Comparison of ENCODE assay signal across 8 mouse cellular contexts in the genomic region with DNA sequence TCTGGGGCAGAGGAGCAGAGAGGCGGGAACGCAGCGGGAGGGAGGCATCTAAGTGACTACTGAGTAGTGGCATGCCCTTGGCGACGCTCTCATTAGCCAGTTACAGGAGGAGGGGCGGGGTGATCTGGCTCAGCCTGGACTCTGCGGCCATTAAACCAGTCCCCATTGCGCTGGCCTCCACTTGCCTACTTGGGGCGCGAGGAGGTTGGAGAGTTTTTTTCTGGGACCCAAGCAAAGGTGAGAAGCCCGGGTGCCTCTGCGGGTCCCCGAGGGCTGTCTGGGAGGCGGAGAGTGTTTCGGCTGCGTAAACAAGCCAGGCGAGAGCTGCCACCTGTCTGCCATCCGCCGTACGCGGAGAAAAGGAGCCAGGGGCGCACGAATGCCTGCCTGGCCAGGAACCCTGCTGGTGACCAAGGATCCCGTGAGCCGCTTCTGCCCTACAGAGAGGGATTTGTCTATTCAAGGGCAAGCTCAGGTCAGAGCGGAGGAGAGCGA. TPM values are rescaled to one million over a fixed set of nuclear protein-coding genes. Genes with fewer than 3 reads are reported as not detected.
DNase-seq lines count a peak whose midpoint lies in the region; ATAC-seq and TF ChIP-seq lines count a peak whose summit lies in the region.

TSS of gene Pla2g16 (plus strand) at position 132 of the 495 bp plus-strand sequence.

- TF ChIP-seq POLR2A in testis, adult 2 months (IDR thresholded peaks at IDR 0.05; ENCODE audit: control insufficient read depth, low read depth, low read length): peak; percentile 33; the same call in 1 of the 2 replicates

- DNase-seq in B cell, adult 2 months: peak; percentile 56 to 66
- peak; percentile 83 for DNase-seq in adrenal gland, postnatal 10 days
- peak; percentile 85 for DNase-seq in kidney, postnatal 0 days (ENCODE audit: low spot score)
- peak; percentile 67 for DNase-seq in neural tube, embryonic 11.5 days (ENCODE audit: low spot score)

- under 1% methylated on average over 27 of the region's 27 CpGs for WGBS in heart, embryonic 13.5 days
- 2% methylated on average over 27 of the region's 27 CpGs for WGBS in kidney, postnatal 0 days
- WGBS in liver, embryonic 15.5 days (ENCODE audit: insufficient replicate concordance): under 1% methylated on average over 27 of the region's 27 CpGs
- WGBS in neural tube, embryonic 11.5 days: 0% methylated on average over 27 of the region's 27 CpGs

- H3K4me1 ChIP-seq in erythroblast, embryonic 14.5 days (ENCODE audit: control insufficient read depth): peaks cover 72% of the 10 kb centered on the region
- H3K4me1 ChIP-seq in heart, embryonic 13.5 days: peaks cover 40% of the 10 kb centered on the region
- H3K4me1 ChIP-seq in kidney, postnatal 0 days (replicated peaks; ENCODE audit: insufficient read depth, low read length): peaks cover 5% of the 10 kb centered on the region; the same call in 1 of the 2 replicates
- peaks cover 44% of the 10 kb centered on the region for H3K4me1 ChIP-seq in liver, embryonic 15.5 days (replicated peaks)
- 0 out of 2 replicates have a peak, but pooled peaks cover 5% of the 10 kb centered on the region for H3K4me1 ChIP-seq in neural tube, embryonic 11.5 days (ENCODE audit: control insufficient read depth, insufficient read depth, low read length)
- no peaks in the 10 kb centered on the region; the same call in 1 of the 2 replicates for H3K4me1 ChIP-seq in testis, adult 2 months (ENCODE audit: control insufficient read depth, insufficient read depth, low read length)

- H3K4me2 ChIP-seq in heart, embryonic 13.5 days: peak within 1 kb of the TSS; percentile 80
- peak within 1 kb of the TSS; percentile 81 for H3K4me2 ChIP-seq in kidney, postnatal 0 days (ENCODE audit: low read length)
- peak within 1 kb of the TSS; percentile 84 for H3K4me2 ChIP-seq in liver, embryonic 15.5 days
- peak within 1 kb of the TSS; percentile 78 for H3K4me2 ChIP-seq in neural tube, embryonic 11.5 days (ENCODE audit: low read depth)

- H3K27ac ChIP-seq in heart, embryonic 13.5 days (replicated peaks): peak within 1 kb of the TSS; percentile 80
- H3K27ac ChIP-seq in kidney, postnatal 0 days: 0 out of 2 replicates have a peak within 1 kb of the TSS, but pooled peaks have one; percentile 19
- H3K27ac ChIP-seq in liver, embryonic 15.5 days (replicated peaks): peak within 1 kb of the TSS; percentile 80
- no peak within 1 kb of the TSS for H3K27ac ChIP-seq in neural tube, embryonic 11.5 days (ENCODE audit: low read depth, low read length)
- H3K27ac ChIP-seq in testis, adult 2 months (ENCODE audit: control insufficient read depth, insufficient read depth, low read depth, low read length): no peak within 1 kb of the TSS

- peak within 1 kb of the TSS; percentile 88 for H3K9ac ChIP-seq in heart, embryonic 13.5 days
- peak within 1 kb of the TSS; percentile 65 for H3K9ac ChIP-seq in kidney, postnatal 0 days (ENCODE audit: low read depth, low read length)
- peak within 1 kb of the TSS; percentile 82 for H3K9ac ChIP-seq in liver, embryonic 15.5 days
- H3K9ac ChIP-seq in neural tube, embryonic 11.5 days (ENCODE audit: low read length): peak within 1 kb of the TSS; percentile 29

- no peaks in the 10 kb centered on the region for H3K27me3 ChIP-seq in erythroblast, embryonic 14.5 days (ENCODE audit: control insufficient read depth)
- no peaks in the 10 kb centered on the region for H3K27me3 ChIP-seq in heart, embryonic 13.5 days (replicated peaks)
- H3K27me3 ChIP-seq in kidney, postnatal 0 days (ENCODE audit: insufficient read depth, low read length): no peaks in the 10 kb centered on the region
- no peaks in the 10 kb centered on the region for H3K27me3 ChIP-seq in liver, embryonic 15.5 days
- H3K27me3 ChIP-seq in neural tube, embryonic 11.5 days (ENCODE audit: control insufficient read depth, insufficient read depth, low read length): no peaks in the 10 kb centered on the region
- no peaks in the 10 kb centered on the region for H3K27me3 ChIP-seq in testis, adult 2 months (ENCODE audit: control insufficient read depth, insufficient read depth, low read length)

- peak within 1 kb of the TSS; percentile 87 for H3K4me3 ChIP-seq in erythroblast, embryonic 14.5 days (replicated peaks)
- peak within 1 kb of the TSS; percentile 71 for H3K4me3 ChIP-seq in heart, embryonic 13.5 days
- H3K4me3 ChIP-seq in kidney, postnatal 0 days (replicated peaks; ENCODE audit: low read depth, low read length): peak within 1 kb of the TSS; percentile 55
- H3K4me3 ChIP-seq in liver, embryonic 15.5 days (replicated peaks): peak within 1 kb of the TSS; percentile 77
- peak within 1 kb of the TSS; percentile 38 for H3K4me3 ChIP-seq in neural tube, embryonic 11.5 days (ENCODE audit: low read depth, low read length)
- peak within 1 kb of the TSS; percentile 63 for H3K4me3 ChIP-seq in testis, adult 2 months (ENCODE audit: control insufficient read depth, low read depth, low read length)

- no peaks in the 10 kb centered on the region for H3K9me3 ChIP-seq in erythroblast, embryonic 14.5 days (ENCODE audit: control insufficient read depth, low read length)
- no peaks in the 10 kb centered on the region for H3K9me3 ChIP-seq in heart, embryonic 13.5 days
- no peaks in the 10 kb centered on the region for H3K9me3 ChIP-seq in kidney, postnatal 0 days (replicated peaks; ENCODE audit: low read length)
- H3K9me3 ChIP-seq in liver, embryonic 15.5 days (replicated peaks): no peaks in the 10 kb centered on the region
- no peaks in the 10 kb centered on the region for H3K9me3 ChIP-seq in neural tube, embryonic 11.5 days (ENCODE audit: control insufficient read depth, low read length)

- TF ChIP-seq CTCF in kidney, postnatal 0 days (IDR thresholded peaks at IDR 0.05; ENCODE audit: low read depth): peak; percentile 33; the same call in 1 of the 2 replicates
- no peak for TF ChIP-seq CTCF in testis, adult 2 months (IDR thresholded peaks at IDR 0.05; ENCODE audit: control insufficient read depth, insufficient read depth, insufficient replicate concordance, low read depth, low read length)

- ATAC-seq in heart, embryonic 13.5 days (ENCODE audit: extremely low read depth, insufficient number of reproducible peaks, low FRiP score, low TSS enrichment): peak; percentile 72
- ATAC-seq in kidney, postnatal 0 days (replicated peaks; ENCODE audit: low FRiP score, low read depth): peak; percentile 93
- peak; percentile 93 for ATAC-seq in liver, embryonic 15.5 days (ENCODE audit: insufficient read depth)
- ATAC-seq in neural tube, embryonic 11.5 days (ENCODE audit: insufficient read depth, low FRiP score, low TSS enrichment): no peak

- peaks cover 32% of the 10 kb centered on the region for H3K36me3 ChIP-seq in erythroblast, embryonic 14.5 days (ENCODE audit: control insufficient read depth)
- H3K36me3 ChIP-seq in heart, embryonic 13.5 days: peaks cover 9% of the 10 kb centered on the region
- no peaks in the 10 kb centered on the region for H3K36me3 ChIP-seq in kidney, postnatal 0 days (ENCODE audit: insufficient read depth, low read length)
- H3K36me3 ChIP-seq in liver, embryonic 15.5 days (replicated peaks): peaks cover 6% of the 10 kb centered on the region; the same call in 1 of the 2 replicates
- H3K36me3 ChIP-seq in neural tube, embryonic 11.5 days (ENCODE audit: control insufficient read depth, insufficient read depth, low read length): no peaks in the 10 kb centered on the region
- no peaks in the 10 kb centered on the region for H3K36me3 ChIP-seq in testis, adult 2 months (ENCODE audit: control insufficient read depth, insufficient read depth, low read length)

RNA-seq across cellular contexts. Expression of gene Pla2g16, which starts in this region (rescaled TPM):
- total RNA-seq in adrenal gland, postnatal 10 days (2021): 10 to 100 TPM; 83.3 to 97.3 TPM
- polyA plus RNA-seq in erythroblast, embryonic 14.5 days (2012): 5.9 and 6.6 TPM in 2 replicates
- 60.1 and 65.2 TPM in 2 replicates for polyA plus RNA-seq in heart, embryonic 13.5 days (2015; fragmentation: Nextera tagmentation; extraction: Ambion mirVana)
- 20.5 and 20.6 TPM in 2 replicates for polyA plus RNA-seq in kidney, postnatal 0 days (2015; fragmentation: Nextera tagmentation; extraction: Ambion mirVana)
- 22.6 and 26.4 TPM in 2 replicates for polyA plus RNA-seq in liver, embryonic 15.5 days (2015; fragmentation: Nextera tagmentation; extraction: Ambion mirVana)
- polyA plus RNA-seq in neural tube, embryonic 11.5 days (2014; fragmentation: Nextera tagmentation; extraction: Ambion mirVana): 3.4 and 5.0 TPM in 2 replicates
- 2.1 and 2.3 TPM in 2 replicates for polyA plus RNA-seq in testis, adult 2 months (2012; rRNA removed)

Comparison
In these comparisons a context has a peak if more than half of its experiments do, and no peak if none do; other contexts are left out.
1. H3K27ac ChIP-seq: peak in heart, embryonic 13.5 days (single experiment), kidney, postnatal 0 days (single experiment) and liver, embryonic 15.5 days (single experiment); none in neural tube, embryonic 11.5 days (single experiment) and testis, adult 2 months (single experiment).
2. H3K9ac ChIP-seq: peak in every context shown above with its lines; median percentile 88 in heart, embryonic 13.5 days; 82 in liver, embryonic 15.5 days; 65 in kidney, postnatal 0 days; 29 in neural tube, embryonic 11.5 days.
3. Peak in every context shown above with its lines, with median percentiles within 50 percentile points of each other: DNase-seq, H3K4me3 ChIP-seq and H3K4me2 ChIP-seq.